Mouse (Mus musculus) kidney, postnatal 0 days (tissue): ENCODE results near the gene Hmgn2. TPM values are rescaled to one million over a fixed set of nuclear protein-coding genes. Genes with fewer than 3 reads are reported as not detected.
"Not testable (repeated sequence)": the region's sequence is repeated elsewhere in the genome, so short reads cannot be mapped to it uniquely, and the experiment has no call there.

Experiments used
- ATAC-seq: fragments of 200-750 bp; cut with Nextera tagmentation; replicated peaks from 2 replicates; pipeline ENCODE4 v1.8.0; 2017; ENCODE audit warnings: low read depth, moderate number of reproducible peaks, moderate TSS enrichment, moderate library complexity; ENCODE audit not compliant: low FRiP score
- DNase-seq: peaks from one replicate; pipeline ENCODE4 v3.0.0-alpha.2; 2016; ENCODE audit warnings: low spot score
- H3K27ac ChIP-seq: fragments of 300-500 bp; sonication (generic); 2 replicates; pipeline ENCODE4 v1.5.1; 2014; ENCODE audit warnings: mild to moderate bottlenecking
- H3K27me3 ChIP-seq: fragments of 300-500 bp; sonication (generic); 2 replicates; pipeline ENCODE4 v1.6.1; 2014; ENCODE audit warnings: low read length, mixed read lengths; ENCODE audit not compliant: insufficient read depth
- H3K36me3 ChIP-seq: fragments of 300-500 bp; sonication (generic); 2 replicates; pipeline ENCODE4 v1.6.1; 2014; ENCODE audit warnings: low read length, mixed read lengths; ENCODE audit not compliant: insufficient read depth
- H3K4me1 ChIP-seq: fragments of 300-500 bp; sonication (generic); replicated peaks from 2 replicates; pipeline ENCODE4 v1.6.1; 2014; ENCODE audit warnings: antibody characterized with exemption, low read length, mixed read lengths; ENCODE audit not compliant: insufficient read depth
- H3K4me2 ChIP-seq: fragments of 300-500 bp; sonication (generic); 2 replicates; pipeline ENCODE4 v1.6.1; 2014; ENCODE audit warnings: mild to moderate bottlenecking, low read length, moderate library complexity, mixed read lengths
- H3K4me3 ChIP-seq: fragments of 300-500 bp; sonication (generic); replicated peaks from 2 replicates; pipeline ENCODE4 v1.5.1; 2014; ENCODE audit warnings: low read depth, low read length
- H3K9ac ChIP-seq: fragments of 300-500 bp; sonication (generic); 2 replicates; pipeline ENCODE4 v1.6.1; 2014; ENCODE audit warnings: low read depth, low read length
- H3K9me3 ChIP-seq: fragments of 300-500 bp; sonication (generic); replicated peaks from 2 replicates; pipeline ENCODE4 v1.6.1; 2016; ENCODE audit warnings: low read length, inconsistent platforms, mixed read lengths
- CTCF ChIP-seq: IDR thresholded peaks from 2 replicates; pipeline ENCODE4 v1.5.1; 2016; ENCODE audit warnings: antibody characterized with exemption, low read depth, mild to moderate bottlenecking, moderate library complexity
- WGBS: fragments of 180-500 bp; shearing (Covaris S2); extraction: QIAGEN DNeasy Blood & Tissue Kit; methylation state at CpG from one replicate; pipeline ENCODE4 v1.1.7; 2014; 5-methylcytosine and 5-hydroxymethylcytosine counted together
- polyA plus RNA-seq: library from polyadenylated mRNA; unstranded; fragments of >200 nt; fragmentation: Nextera tagmentation; extraction: Ambion mirVana; gene quantifications from 2 replicates; pipeline ENCODE4 v1.2.1, GENCODE M21; 2015

The Hmgn2 gene
- polyA plus RNA-seq, 1 experiment from 2014 or later = 1,962 TPM

GRCm38 (mm10) chr4:134001710-134002109 lies 33.3 kb upstream of the Hmgn2 start:
- no peak for DNase-seq
- Histone ChIP-seq H3K4me2 (no peak overlapping the region), H3K9me3 (no peaks in the 10 kb centered on the region), H3K27me3 (no peaks in the 10 kb centered on the region), H3K4me3 (no peak overlapping the region), H3K4me1 (0 out of 2 replicates have a peak, but pooled peaks cover 3% of the 10 kb centered on the region), H3K9ac (no peak overlapping the region), H3K27ac (no peak overlapping the region), H3K36me3 (no peaks in the 10 kb centered on the region)
- no peak for ATAC-seq
- TF ChIP-seq CTCF = peak; percentile 19; the same call in 1 of the 2 replicates
- WGBS = 48% methylated on average over 10 of the region's 10 CpGs

- 0 out of 2 replicates have a peak, but pooled peaks cover 3% of the 10 kb centered on the region for H3K4me1 ChIP-seq
- H3K4me3 ChIP-seq = peak within 1 kb of the TSS; percentile 55
- peak; percentile 97 for DNase-seq
- H3K36me3 ChIP-seq = no peaks in the 10 kb centered on the region
- WGBS = under 1% methylated on average over 49 of the region's 49 CpGs
- peak; percentile 96 for ATAC-seq
- H3K9me3 ChIP-seq = no peaks in the 10 kb centered on the region
- H3K27ac ChIP-seq = peak within 1 kb of the TSS; percentile 62; the same call in 1 of the 2 replicates
- TF ChIP-seq CTCF = no peak
- H3K9ac ChIP-seq = peak within 1 kb of the TSS; percentile 79
- H3K27me3 ChIP-seq = no peaks in the 10 kb centered on the region
- peak within 1 kb of the TSS; percentile 94 for H3K4me2 ChIP-seq
These were observed 32.3 kb upstream of the Hmgn2 start, which contains the start of gene Dhdds for GRCm38 (mm10) chr4:134000466-134001438. Dhdds (minus strand) TSS chr4:134000918.

- Histone ChIP-seq H3K4me2 (no peak overlapping the region), H3K9ac (no peak overlapping the region), H3K36me3 (peaks cover 38% of the 10 kb centered on the region), H3K4me3 (no peak overlapping the region), H3K27ac (no peak overlapping the region), H3K9me3 (no peaks in the 10 kb centered on the region), H3K27me3 (no peaks in the 10 kb centered on the region), H3K4me1 (no peaks in the 10 kb centered on the region)
- no peak for DNase-seq
- 79% methylated on average over 8 of the region's 8 CpGs for WGBS
- no peak for ATAC-seq
- TF ChIP-seq CTCF = no peak
These were observed 26.2 kb upstream of the Hmgn2 start for GRCm38 (mm10) chr4:133994697-133995096.

GRCm38 (mm10) chr4:133991087-133991660 lies 22.7 kb upstream of the Hmgn2 start:
- Histone ChIP-seq H3K9me3 (no peaks in the 10 kb centered on the region), H3K4me1 (no peaks in the 10 kb centered on the region), H3K4me3 (no peak overlapping the region), H3K4me2 (no peak overlapping the region), H3K27me3 (no peaks in the 10 kb centered on the region), H3K36me3 (peaks cover 49% of the 10 kb centered on the region), H3K27ac (no peak overlapping the region), H3K9ac (no peak overlapping the region)
- peak; percentile 25 for DNase-seq
- WGBS = 78% methylated on average over 13 of the region's 13 CpGs
- peak; percentile 85 for ATAC-seq
- TF ChIP-seq CTCF = no peak

GRCm38 (mm10) chr4:133990035-133990434 lies 21.6 kb upstream of the Hmgn2 start:
- ATAC-seq = no peak
- no peak overlapping the region for H3K4me2 ChIP-seq
- 64% methylated on average over 4 of the region's 4 CpGs for WGBS
- H3K36me3 ChIP-seq = peaks cover 51% of the 10 kb centered on the region
- no peaks in the 10 kb centered on the region for H3K4me1 ChIP-seq
- H3K9me3 ChIP-seq = no peaks in the 10 kb centered on the region
- TF ChIP-seq CTCF = peak; percentile 41; the same call in 1 of the 2 replicates
- no peak overlapping the region for H3K4me3 ChIP-seq
- H3K27me3 ChIP-seq = no peaks in the 10 kb centered on the region
- DNase-seq = no peak
- H3K27ac ChIP-seq = no peak overlapping the region
- H3K9ac ChIP-seq = no peak overlapping the region

- H3K36me3 ChIP-seq = peaks cover 37% of the 10 kb centered on the region
- not testable (repeated sequence) for H3K27me3 ChIP-seq, H3K4me2 ChIP-seq, H3K9ac ChIP-seq, DNase-seq, H3K9me3 ChIP-seq, H3K4me1 ChIP-seq, ATAC-seq, H3K4me3 ChIP-seq, H3K27ac ChIP-seq
- 92% methylated on average over 7 of the region's 8 CpGs for WGBS
These were observed 19.8 kb upstream of the Hmgn2 start for GRCm38 (mm10) chr4:133988289-133988688.
